Comparison of ENCODE assay signal across 1 mouse cellular context in the genomic region with DNA sequence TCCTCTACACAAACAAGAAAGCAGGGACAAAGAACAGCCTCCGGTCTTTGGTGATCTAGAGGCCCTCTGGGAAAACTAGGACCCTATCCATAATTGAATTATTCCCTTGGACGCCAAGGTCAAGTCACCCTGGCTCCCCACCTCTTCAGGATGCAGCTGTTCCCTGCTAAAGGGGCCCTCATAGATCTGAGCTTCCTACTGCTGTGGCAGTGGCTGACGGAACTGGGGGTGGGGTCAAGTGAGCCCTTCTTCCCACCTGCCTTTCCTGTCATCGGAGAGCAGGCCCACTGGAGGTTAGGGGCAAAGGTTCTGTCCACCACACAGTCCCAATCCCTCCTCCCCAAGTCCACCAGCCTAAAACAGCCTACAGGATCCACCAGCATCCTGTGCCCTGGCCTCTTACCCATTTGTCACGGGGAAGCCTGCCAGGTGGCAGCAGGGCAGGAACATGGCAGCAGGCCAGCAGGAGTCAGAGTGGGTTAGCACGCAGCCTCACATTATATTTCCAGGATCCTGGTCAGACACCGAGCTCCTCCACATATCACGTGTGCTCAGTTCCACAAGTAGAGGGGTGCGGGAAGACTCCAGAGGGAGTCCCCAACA.
TF ChIP-seq lines count a peak whose summit lies in the region.

No protein-coding gene starts in this region.

TF ChIP-seq in MEL, 35 proteins besides CTCF, POLR2A, EP300 and RAD21 (continued from another document):
- TF ChIP-seq UBTF (IDR thresholded peaks at IDR 0.05; ENCODE audit: borderline replicate concordance, insufficient read depth, low read depth, low read length) (no peak), TCF12 (IDR thresholded peaks at IDR 0.05; ENCODE audit: low read depth, low read length) (no peak), TBP (IDR thresholded peaks at IDR 0.05; ENCODE audit: low read depth, low read length) (no peak), MYB (IDR thresholded peaks at IDR 0.05; ENCODE audit: low read depth, low read length) (no peak), USF2 (IDR thresholded peaks at IDR 0.05; ENCODE audit: borderline replicate concordance in 1 of 2, insufficient read depth in 1 of 2, low read depth in 1 of 2, low read length in 2 of 2) (no peak)
TF ChIP-seq in MEL: peak in this region for 0.
